Mouse (Mus musculus) lung, embryonic 16.5 days (tissue): ENCODE data around the gene Timp3. TPM values are rescaled to one million over a fixed set of nuclear protein-coding genes. Genes with fewer than 3 reads are reported as not detected.

Source experiments
- ATAC-seq: fragments of 200-750 bp; cut with Nextera tagmentation; 2 replicates; pipeline ENCODE4 v1.8.0; 2017; ENCODE audit warnings: low read depth, mild to moderate bottlenecking, moderate library complexity
- H3K27ac ChIP-seq: fragments of 300-500 bp; sonication (generic); 2 replicates; pipeline ENCODE4 v1.5.1; 2014; ENCODE audit warnings: mild to moderate bottlenecking, control low read depth, low read length
- H3K27me3 ChIP-seq: fragments of 300-500 bp; sonication (generic); 2 replicates; pipeline ENCODE4 v1.6.1; 2014; ENCODE audit warnings: low read depth, low read length, mixed read lengths; ENCODE audit not compliant: control insufficient read depth, insufficient read depth
- H3K36me3 ChIP-seq: fragments of 300-500 bp; sonication (generic); 2 replicates; pipeline ENCODE4 v1.6.1; 2014; ENCODE audit warnings: low read length; ENCODE audit not compliant: control insufficient read depth, insufficient read depth
- H3K4me1 ChIP-seq: fragments of 300-500 bp; sonication (generic); replicated peaks from 2 replicates; pipeline ENCODE4 v1.6.1; 2014; ENCODE audit warnings: low read length, mixed read lengths; ENCODE audit not compliant: control insufficient read depth, insufficient read depth
- H3K4me2 ChIP-seq: fragments of 300-500 bp; sonication (generic); 2 replicates; pipeline ENCODE4 v1.6.1; 2014; ENCODE audit warnings: low read depth, low read length, control low read depth
- H3K4me3 ChIP-seq: fragments of 300-500 bp; sonication (generic); 2 replicates; pipeline ENCODE4 v1.5.1; 2014; ENCODE audit warnings: mild to moderate bottlenecking, low read length, control low read depth
- H3K9ac ChIP-seq: fragments of 300-500 bp; sonication (generic); 2 replicates; pipeline ENCODE4 v1.6.1; 2014; ENCODE audit warnings: low read length, control low read depth
- H3K9me3 ChIP-seq: fragments of 300-500 bp; sonication (generic); 2 replicates; pipeline ENCODE4 v1.6.1; 2016; ENCODE audit warnings: low read length; ENCODE audit not compliant: control insufficient read depth
- WGBS: fragments of 180-500 bp; shearing (Covaris S2); extraction: QIAGEN DNeasy Blood & Tissue Kit; methylation state at CpG from one replicate; pipeline ENCODE4 v1.1.7; 2014; 5-methylcytosine and 5-hydroxymethylcytosine counted together
- polyA plus RNA-seq: library from polyadenylated mRNA; unstranded; fragments of >200 nt; fragmentation: Nextera tagmentation; extraction: Ambion mirVana; gene quantifications from 2 replicates; pipeline ENCODE4 v1.2.1, GENCODE M21; 2015

Gene Timp3
- polyA plus RNA-seq, 1 experiment from 2014 or later: 90.5 TPM

DNA sequence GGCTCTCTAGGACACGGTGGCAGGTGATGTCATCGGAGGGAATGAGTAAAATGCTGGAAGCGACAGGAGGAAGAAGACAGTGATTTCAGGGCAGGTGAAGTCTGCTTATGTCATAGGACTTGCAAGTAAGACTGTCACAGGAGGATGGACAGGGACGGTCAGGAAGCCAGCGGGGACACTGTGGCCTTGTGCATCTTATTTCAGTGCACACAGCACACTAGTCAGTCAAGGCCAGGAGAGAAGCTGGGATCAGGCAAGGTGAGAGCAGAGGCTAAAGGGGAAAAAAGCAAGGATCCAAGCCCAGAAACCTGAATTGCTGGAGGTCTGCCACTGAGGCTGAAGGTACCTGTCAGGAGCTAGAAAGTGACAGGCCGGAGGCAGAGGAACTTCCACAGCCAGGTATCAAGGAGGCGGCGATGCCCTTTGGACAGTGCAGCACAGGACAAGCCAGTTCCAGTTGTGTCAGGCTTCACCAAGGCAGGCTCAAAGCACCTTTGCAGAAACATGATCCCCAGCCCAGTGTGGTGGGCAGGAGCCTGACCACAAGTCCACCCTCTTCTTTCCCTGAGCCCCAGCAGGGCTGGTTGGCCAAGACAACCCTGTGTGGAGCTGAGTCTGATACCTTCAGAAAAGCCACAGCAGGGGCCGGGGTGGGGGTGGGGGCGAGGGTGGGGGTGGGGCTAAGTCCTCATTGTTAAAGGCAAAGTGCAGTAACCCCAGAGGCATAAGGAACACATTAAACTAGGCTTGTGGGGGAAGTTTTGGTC, 5.4 kb upstream of the Timp3 start:
- no peak overlapping the region for H3K27ac ChIP-seq
- no peaks in the 10 kb centered on the region for H3K9me3 ChIP-seq
- WGBS: 67% methylated on average over 10 of the region's 10 CpGs
- H3K4me3 ChIP-seq: no peak overlapping the region
- H3K4me1 ChIP-seq: peaks cover 12% of the 10 kb centered on the region
- no peak overlapping the region for H3K4me2 ChIP-seq
- no peaks in the 10 kb centered on the region for H3K36me3 ChIP-seq
- H3K27me3 ChIP-seq: no peaks in the 10 kb centered on the region
- no peak for ATAC-seq
- no peak overlapping the region for H3K9ac ChIP-seq

DNA sequence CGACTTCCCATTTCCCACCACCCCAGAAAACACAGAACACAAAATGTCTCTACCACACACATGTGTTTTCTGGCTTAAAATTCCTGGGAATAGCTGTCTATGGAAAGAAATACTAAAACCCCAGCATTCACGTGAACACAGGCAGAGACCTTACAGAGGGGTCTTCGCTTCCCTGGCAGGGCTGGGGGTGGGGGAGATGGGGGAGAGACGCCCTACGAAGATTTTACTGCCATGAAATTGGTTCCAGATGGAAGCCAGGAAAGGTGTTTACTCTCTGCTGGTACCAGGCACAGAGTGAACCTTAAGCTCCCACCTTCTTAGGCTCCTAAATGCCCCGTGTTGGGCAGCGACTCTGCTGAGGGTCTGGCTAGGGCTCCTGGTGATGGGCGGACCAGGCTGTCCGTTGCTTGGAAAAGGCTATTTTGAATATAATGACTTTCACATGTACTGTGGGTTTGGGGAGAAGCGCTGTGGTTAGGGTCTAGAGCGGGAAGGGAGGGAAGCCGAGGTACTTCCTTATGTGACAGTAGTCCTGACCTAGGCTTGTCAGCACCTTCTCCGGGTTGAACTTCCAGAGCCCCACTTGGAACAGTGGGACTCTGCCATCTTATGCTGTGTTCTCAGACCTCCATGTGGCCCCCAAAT, 4.6 kb upstream of the Timp3 start:
- ATAC-seq: no peak
- 40% methylated on average over 13 of the region's 13 CpGs for WGBS
- Histone ChIP-seq H3K36me3 (no peaks in the 10 kb centered on the region), H3K27me3 (no peaks in the 10 kb centered on the region), H3K27ac (no peak overlapping the region), H3K4me2 (peak overlapping the region; percentile 44), H3K4me1 (peaks cover 8% of the 10 kb centered on the region), H3K9me3 (no peaks in the 10 kb centered on the region), H3K9ac (peak overlapping the region; percentile 54), H3K4me3 (no peak overlapping the region)

DNA sequence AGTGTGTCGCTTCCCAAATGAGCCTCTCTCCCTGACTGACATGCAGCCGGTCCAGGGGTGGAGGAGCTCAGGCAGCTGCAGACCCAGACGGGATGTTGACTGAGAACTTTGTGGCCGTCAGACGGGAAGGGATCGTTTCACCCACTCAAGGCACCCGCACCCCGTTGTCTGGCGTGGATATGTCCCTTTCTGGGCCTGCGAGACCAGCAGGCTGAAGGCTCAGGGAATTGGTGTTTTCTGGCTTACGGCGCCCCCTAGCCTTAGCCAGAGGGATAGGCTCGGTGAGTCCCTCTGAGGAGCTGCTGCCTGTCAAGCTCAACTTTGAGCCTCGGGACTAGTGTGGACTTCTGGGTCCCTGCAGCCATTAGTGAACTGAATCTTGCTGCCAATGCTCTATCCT, 4.1 kb upstream of the Timp3 start:
- peak overlapping the region; percentile 54 for H3K9ac ChIP-seq
- 5% methylated on average over 14 of the region's 14 CpGs for WGBS
- H3K4me1 ChIP-seq: peaks cover 5% of the 10 kb centered on the region
- H3K4me2 ChIP-seq: peak overlapping the region; percentile 44
- no peaks in the 10 kb centered on the region for H3K27me3 ChIP-seq
- ATAC-seq: peak; percentile 41; the same call in 1 of the 2 replicates
- no peaks in the 10 kb centered on the region for H3K9me3 ChIP-seq
- H3K27ac ChIP-seq: no peak overlapping the region
- no peak overlapping the region for H3K4me3 ChIP-seq
- H3K36me3 ChIP-seq: no peaks in the 10 kb centered on the region

DNA sequence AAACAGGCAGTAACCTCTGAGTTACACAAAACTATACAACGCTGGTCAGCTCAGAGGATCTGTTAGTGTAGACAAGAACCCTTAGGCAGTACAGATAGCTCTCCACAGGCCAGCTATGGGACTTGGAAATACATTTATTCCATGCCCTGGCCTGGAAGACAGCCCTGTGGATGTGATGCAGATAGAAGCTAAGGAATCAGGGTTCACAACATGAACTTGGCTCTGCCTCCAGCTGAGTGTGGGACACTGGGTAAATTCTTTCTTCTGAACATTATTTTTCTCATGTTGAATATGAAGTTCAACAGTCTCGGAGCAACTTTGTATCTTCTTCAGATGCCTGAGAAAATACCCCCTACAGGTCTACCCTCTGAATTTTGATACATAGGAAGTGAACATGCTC, 2.9 kb upstream of the Timp3 start:
- 78% methylated on average over 2 of the region's 2 CpGs for WGBS
- Histone ChIP-seq H3K4me2 (no peak overlapping the region), H3K27ac (no peak overlapping the region), H3K36me3 (no peaks in the 10 kb centered on the region), H3K4me1 (peaks cover 5% of the 10 kb centered on the region), H3K9me3 (no peaks in the 10 kb centered on the region), H3K9ac (no peak overlapping the region), H3K4me3 (no peak overlapping the region), H3K27me3 (no peaks in the 10 kb centered on the region)
- no peak for ATAC-seq

DNA sequence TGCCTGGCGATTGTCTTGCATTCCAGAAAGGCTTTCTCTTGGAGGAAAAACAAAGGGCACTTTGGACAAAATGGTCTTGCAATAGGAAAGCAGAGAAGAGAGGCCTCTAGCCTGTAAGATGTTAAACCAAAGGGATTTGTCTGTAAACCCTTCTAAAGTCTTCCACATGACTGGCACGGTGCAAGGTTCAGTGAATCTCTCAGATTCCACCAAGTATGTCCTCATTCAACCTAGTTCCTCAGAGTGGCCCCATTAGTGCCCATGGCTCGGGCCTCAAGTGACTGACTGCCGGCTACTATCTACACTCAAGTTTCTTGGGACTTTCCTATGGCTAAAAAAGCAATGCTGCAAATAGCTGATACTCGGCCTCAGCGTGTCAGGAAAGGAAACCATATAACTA, 1.8 kb upstream of the Timp3 start:
- H3K4me2 ChIP-seq: no peak overlapping the region
- H3K27ac ChIP-seq: no peak overlapping the region
- no peaks in the 10 kb centered on the region for H3K27me3 ChIP-seq
- no peaks in the 10 kb centered on the region for H3K36me3 ChIP-seq
- no peak overlapping the region for H3K4me3 ChIP-seq
- 72% methylated on average over 6 of the region's 6 CpGs for WGBS
- no peaks in the 10 kb centered on the region for H3K9me3 ChIP-seq
- H3K4me1 ChIP-seq: peaks cover 11% of the 10 kb centered on the region
- ATAC-seq: no peak
- no peak overlapping the region for H3K9ac ChIP-seq

DNA sequence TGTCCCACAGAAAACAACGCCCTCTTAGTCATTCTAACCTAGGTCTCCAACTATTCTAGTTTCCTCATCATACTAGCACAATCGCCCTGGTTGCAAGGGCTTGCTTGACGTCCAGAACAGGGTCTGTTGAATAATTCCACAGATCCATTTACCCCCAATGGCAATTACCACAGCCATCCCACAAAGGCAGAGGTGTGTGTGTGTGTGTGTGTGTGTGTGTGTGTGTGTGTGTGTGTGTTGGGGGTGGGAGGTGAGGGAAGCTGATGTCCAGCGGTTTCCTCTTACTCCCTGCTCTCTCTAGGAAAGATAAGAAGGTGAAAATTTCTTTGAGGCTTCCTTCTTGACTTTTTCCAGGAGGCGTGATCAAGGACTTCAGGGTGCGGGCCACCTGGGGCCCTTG, 377 bp upstream of the Timp3 start:
- no peaks in the 10 kb centered on the region for H3K27me3 ChIP-seq
- no peak for ATAC-seq
- H3K27ac ChIP-seq: peak overlapping the region; percentile 10; the same call in 1 of the 2 replicates
- H3K9me3 ChIP-seq: no peaks in the 10 kb centered on the region
- H3K36me3 ChIP-seq: no peaks in the 10 kb centered on the region
- peaks cover 21% of the 10 kb centered on the region for H3K4me1 ChIP-seq
- H3K4me3 ChIP-seq: peak overlapping the region; percentile 83
- peak overlapping the region; percentile 94 for H3K4me2 ChIP-seq
- H3K9ac ChIP-seq: peak overlapping the region; percentile 92
- 36% methylated on average over 6 of the region's 6 CpGs for WGBS

DNA sequence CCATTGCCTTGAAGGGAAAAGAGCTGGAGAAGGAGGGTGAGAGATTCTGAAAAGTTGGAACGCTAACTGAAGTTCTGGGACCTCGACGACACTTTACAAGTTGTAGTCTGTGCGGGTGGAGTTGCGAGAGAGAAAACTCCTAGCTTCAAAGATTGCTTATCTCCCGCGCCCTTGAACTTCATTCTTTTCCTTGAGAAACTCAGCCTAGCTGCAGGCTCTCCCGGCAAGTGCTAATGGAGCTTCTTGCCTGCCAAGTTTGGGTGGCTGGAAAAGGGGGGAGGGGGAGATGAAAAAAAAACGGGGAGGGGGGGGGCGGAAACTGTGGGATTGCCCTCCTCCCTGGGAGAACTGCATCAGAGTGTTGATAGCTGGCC, 932 bp downstream of the Timp3 start:
- H3K4me1 ChIP-seq: peaks cover 18% of the 10 kb centered on the region
- H3K4me3 ChIP-seq: peak overlapping the region; percentile 83
- ATAC-seq: no peak
- H3K9me3 ChIP-seq: no peaks in the 10 kb centered on the region
- no peaks in the 10 kb centered on the region for H3K27me3 ChIP-seq
- no peaks in the 10 kb centered on the region for H3K36me3 ChIP-seq
- peak overlapping the region; percentile 94 for H3K4me2 ChIP-seq
- peak overlapping the region; percentile 95 for H3K27ac ChIP-seq
- H3K9ac ChIP-seq: peak overlapping the region; percentile 92
- 1% methylated on average over 9 of the region's 10 CpGs for WGBS

DNA sequence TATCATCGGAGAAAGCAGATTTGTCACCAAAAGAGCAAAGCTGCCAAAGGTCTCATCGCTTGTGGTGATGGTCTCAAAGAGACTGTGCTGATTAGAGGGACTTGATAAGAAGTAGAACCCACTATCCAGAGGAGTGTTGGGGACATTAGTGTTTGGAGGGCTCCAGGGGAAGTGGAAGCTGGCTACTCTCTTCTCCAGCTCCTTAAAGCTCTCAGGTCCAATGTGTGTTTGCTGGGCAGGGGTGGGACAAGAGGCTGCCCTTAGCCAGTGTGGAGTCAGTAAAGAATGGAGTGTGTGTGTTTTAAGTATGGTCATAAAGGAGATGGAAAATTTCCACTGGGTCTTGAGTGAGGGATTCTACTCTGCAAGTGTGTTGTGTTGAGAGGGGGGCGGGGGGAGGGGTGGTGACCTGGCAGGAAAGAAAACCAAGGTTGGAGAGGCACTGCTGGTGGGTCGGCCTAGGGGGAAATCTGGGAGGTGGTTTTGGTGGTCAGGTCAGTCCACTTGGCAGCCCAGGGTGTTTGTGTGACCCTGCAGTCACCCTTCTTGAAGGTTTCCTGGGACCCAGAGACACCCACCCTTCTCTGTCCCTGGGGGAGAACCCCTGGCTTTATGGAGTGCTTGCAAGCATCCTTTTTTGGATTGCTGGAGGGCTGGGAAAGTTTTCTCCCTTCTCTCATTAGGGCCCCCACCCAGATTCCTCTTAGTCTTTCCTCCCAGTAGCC, 1.6 kb downstream of the Timp3 start:
- H3K4me2 ChIP-seq: peak overlapping the region; percentile 94
- peak overlapping the region; percentile 95 for H3K27ac ChIP-seq
- no peaks in the 10 kb centered on the region for H3K9me3 ChIP-seq
- no peaks in the 10 kb centered on the region; the same call in 1 of the 2 replicates for H3K36me3 ChIP-seq
- H3K27me3 ChIP-seq: no peaks in the 10 kb centered on the region
- ATAC-seq: peak; percentile 45
- H3K4me3 ChIP-seq: peak overlapping the region; percentile 83
- 21% methylated on average over 4 of the region's 4 CpGs for WGBS
- peaks cover 18% of the 10 kb centered on the region for H3K4me1 ChIP-seq
- peak overlapping the region; percentile 92 for H3K9ac ChIP-seq

DNA sequence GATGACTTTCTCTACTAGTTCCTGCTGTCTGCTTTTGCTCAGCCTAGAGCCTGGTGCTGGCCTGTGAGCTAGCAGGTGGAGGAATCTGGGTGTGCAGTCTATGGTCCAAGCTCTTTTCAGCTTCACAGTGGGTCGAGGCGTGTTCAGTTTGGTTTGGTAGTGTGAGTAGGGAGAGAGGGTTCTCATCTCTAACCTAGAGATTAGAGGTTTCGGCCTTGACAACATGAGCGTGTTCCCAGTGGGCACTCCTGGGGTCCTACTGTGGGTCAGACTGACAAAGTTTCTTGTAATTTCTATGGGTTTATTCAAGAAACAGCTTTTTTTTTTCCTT, 2.1 kb downstream of the Timp3 start:
- Histone ChIP-seq H3K27ac (peak overlapping the region; percentile 95), H3K9me3 (no peaks in the 10 kb centered on the region), H3K4me2 (peak overlapping the region; percentile 94), H3K36me3 (no peaks in the 10 kb centered on the region; the same call in 1 of the 2 replicates), H3K27me3 (no peaks in the 10 kb centered on the region), H3K9ac (peak overlapping the region; percentile 92), H3K4me1 (peaks cover 18% of the 10 kb centered on the region), H3K4me3 (peak overlapping the region; percentile 83)
- WGBS: 46% methylated on average over 4 of the region's 4 CpGs
- ATAC-seq: no peak
